Mouse (Mus musculus): ENCODE measurements around the gene Plekho1. TPM values are rescaled to one million over a fixed set of nuclear protein-coding genes. Genes with fewer than 3 reads are reported as not detected.

Plekho1 gene
- polyA plus RNA-seq, 1 experiment from 2014 or later = 53.5 TPM

DNA sequence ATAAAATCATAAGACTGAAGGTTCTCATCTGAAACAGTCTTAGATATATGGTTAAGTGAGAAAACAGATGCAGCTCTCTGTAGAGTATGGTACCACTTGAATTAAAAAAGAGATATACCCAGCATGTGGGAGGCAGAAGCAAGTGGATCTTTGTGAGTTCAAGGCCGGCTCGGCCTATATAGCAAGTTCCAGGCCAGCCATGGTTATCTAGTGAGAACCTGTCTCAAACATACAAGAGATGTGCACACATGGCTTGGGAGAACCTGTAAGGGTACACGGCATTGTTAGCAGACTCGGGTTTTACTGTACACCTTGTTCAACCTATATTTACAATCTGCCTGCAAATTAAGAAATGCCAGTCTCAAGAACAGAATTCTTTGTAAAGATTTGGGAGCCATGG, 43.0 kb upstream of the Plekho1 start:
- Histone ChIP-seq H3K4me2 (replicated peaks; ENCODE audit: low read depth, low read length) (no peak overlapping the region), H3K9me3 (ENCODE audit: low read length) (no peaks in the 10 kb centered on the region), H3K27ac (ENCODE audit: low read length) (no peak overlapping the region), H3K9ac (replicated peaks; ENCODE audit: low read depth) (no peak overlapping the region), H3K4me1 (ENCODE audit: insufficient read depth, low read depth, low read length) (no peaks in the 10 kb centered on the region), H3K36me3 (ENCODE audit: insufficient read depth, low read length) (no peaks in the 10 kb centered on the region), H3K27me3 (replicated peaks; ENCODE audit: insufficient read depth, low read length) (no peaks in the 10 kb centered on the region), H3K4me3 (ENCODE audit: low read depth, low read length) (no peak overlapping the region)
- TF ChIP-seq CTCF (IDR thresholded peaks at IDR 0.05) = no peak
- no peak for TF ChIP-seq EP300 (IDR thresholded peaks at IDR 0.05)
- ATAC-seq = no peak
- 91% methylated on average over 4 of the region's 4 CpGs for WGBS
- DNase-seq (ENCODE audit: low spot score) = no peak

DNA sequence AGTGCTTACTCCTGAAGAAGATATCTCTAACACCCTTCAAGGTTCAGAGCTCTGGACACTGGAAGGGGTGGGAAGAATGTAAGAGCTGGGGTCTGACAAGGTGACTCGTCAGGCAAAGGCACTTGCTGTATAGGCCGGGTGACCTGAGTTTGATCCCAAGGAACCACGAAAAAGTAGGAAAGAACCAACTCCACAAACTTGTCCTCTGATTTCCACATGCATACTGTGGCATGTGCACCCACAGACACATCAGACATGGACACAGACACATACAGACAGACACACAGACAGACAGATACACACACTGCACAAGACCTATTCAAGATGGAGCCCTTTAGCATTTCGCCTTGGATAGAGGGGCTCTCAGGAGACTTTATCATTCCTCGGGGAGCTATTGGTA, 42.4 kb upstream of the Plekho1 start:
- Histone ChIP-seq H3K9me3 (ENCODE audit: low read length) (no peaks in the 10 kb centered on the region), H3K4me1 (ENCODE audit: insufficient read depth, low read depth, low read length) (no peaks in the 10 kb centered on the region), H3K4me2 (replicated peaks; ENCODE audit: low read depth, low read length) (no peak overlapping the region), H3K4me3 (ENCODE audit: low read depth, low read length) (no peak overlapping the region), H3K9ac (replicated peaks; ENCODE audit: low read depth) (no peak overlapping the region), H3K27ac (ENCODE audit: low read length) (no peak overlapping the region), H3K27me3 (replicated peaks; ENCODE audit: insufficient read depth, low read length) (no peaks in the 10 kb centered on the region), H3K36me3 (ENCODE audit: insufficient read depth, low read length) (peaks cover 3% of the 10 kb centered on the region; the same call in 1 of the 2 replicates)
- TF ChIP-seq EP300 (IDR thresholded peaks at IDR 0.05) = no peak
- TF ChIP-seq CTCF (IDR thresholded peaks at IDR 0.05) = no peak
- DNase-seq (ENCODE audit: low spot score) (no peak), ATAC-seq (no peak)
- WGBS = 70% methylated on average over 5 of the region's 5 CpGs

DNA sequence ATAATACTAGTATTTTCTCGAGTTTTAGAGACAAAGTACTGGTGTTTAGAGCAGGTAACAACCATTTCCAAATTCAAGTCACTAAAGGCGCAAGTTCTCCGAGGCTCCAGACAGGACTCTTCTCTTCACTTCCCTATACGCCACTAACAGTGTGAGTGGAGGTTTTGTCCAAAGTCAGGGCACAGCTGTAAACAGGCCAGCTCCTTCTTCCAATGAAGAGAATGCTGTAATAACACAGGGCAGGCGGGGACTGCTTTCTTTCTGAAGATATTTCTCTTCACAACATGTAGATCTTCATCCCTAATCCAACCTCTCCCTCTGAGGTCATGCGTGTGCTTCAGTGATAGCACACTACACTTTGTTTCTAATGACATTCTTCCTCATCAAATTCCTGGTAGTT, 41.0 kb upstream of the Plekho1 start:
- Histone ChIP-seq H3K9ac (replicated peaks; ENCODE audit: low read depth) (no peak overlapping the region), H3K4me3 (ENCODE audit: low read depth, low read length) (no peak overlapping the region), H3K27ac (ENCODE audit: low read length) (no peak overlapping the region), H3K4me2 (replicated peaks; ENCODE audit: low read depth, low read length) (no peak overlapping the region), H3K4me1 (ENCODE audit: insufficient read depth, low read depth, low read length) (no peaks in the 10 kb centered on the region), H3K36me3 (ENCODE audit: insufficient read depth, low read length) (peaks cover 6% of the 10 kb centered on the region; the same call in 1 of the 2 replicates), H3K27me3 (replicated peaks; ENCODE audit: insufficient read depth, low read length) (no peaks in the 10 kb centered on the region), H3K9me3 (ENCODE audit: low read length) (no peaks in the 10 kb centered on the region)
- WGBS = 94% methylated on average over 6 of the region's 6 CpGs
- no peak for DNase-seq (ENCODE audit: low spot score)
- TF ChIP-seq EP300 (IDR thresholded peaks at IDR 0.05) (no peak), CTCF (IDR thresholded peaks at IDR 0.05) (no peak)
- no peak for ATAC-seq

- no peaks in the 10 kb centered on the region for H3K27me3 ChIP-seq (replicated peaks; ENCODE audit: insufficient read depth, low read length)
- H3K36me3 ChIP-seq (ENCODE audit: insufficient read depth, low read length) = peaks cover 6% of the 10 kb centered on the region; the same call in 1 of the 2 replicates
- no peaks in the 10 kb centered on the region for H3K4me1 ChIP-seq (ENCODE audit: insufficient read depth, low read depth, low read length)
- TF ChIP-seq EP300 (IDR thresholded peaks at IDR 0.05) (no peak), CTCF (IDR thresholded peaks at IDR 0.05) (no peak)
- H3K9me3 ChIP-seq (ENCODE audit: low read length) = no peaks in the 10 kb centered on the region
- ATAC-seq (no peak), DNase-seq (ENCODE audit: low spot score) (no peak)
- 84% methylated on average over 4 of the region's 4 CpGs for whole genome bisulfite sequencing
- no peak overlapping the region for H3K9ac ChIP-seq (replicated peaks; ENCODE audit: low read depth)
- H3K27ac ChIP-seq (ENCODE audit: low read length) = no peak overlapping the region
- no peak overlapping the region for H3K4me2 ChIP-seq (replicated peaks; ENCODE audit: low read depth, low read length)
- no peak overlapping the region for H3K4me3 ChIP-seq (ENCODE audit: low read depth, low read length)
Observed at GRCm38 (mm10) chr3:96033046-96033445, 37.2 kb upstream of the Plekho1 start.

GRCm38 (mm10) chr3:96032652-96033017, 36.8 kb upstream of the Plekho1 start:
- Histone ChIP-seq H3K4me1 (ENCODE audit: insufficient read depth, low read depth, low read length) (no peaks in the 10 kb centered on the region), H3K36me3 (ENCODE audit: insufficient read depth, low read length) (peaks cover 6% of the 10 kb centered on the region; the same call in 1 of the 2 replicates), H3K9ac (replicated peaks; ENCODE audit: low read depth) (no peak overlapping the region), H3K4me3 (ENCODE audit: low read depth, low read length) (no peak overlapping the region), H3K4me2 (replicated peaks; ENCODE audit: low read depth, low read length) (no peak overlapping the region), H3K27ac (ENCODE audit: low read length) (no peak overlapping the region), H3K27me3 (replicated peaks; ENCODE audit: insufficient read depth, low read length) (no peaks in the 10 kb centered on the region), H3K9me3 (ENCODE audit: low read length) (no peaks in the 10 kb centered on the region)
- 83% methylated on average over 6 of the region's 6 CpGs for WGBS
- DNase-seq (ENCODE audit: low spot score) (no peak), ATAC-seq (no peak)
- no peak for TF ChIP-seq CTCF (IDR thresholded peaks at IDR 0.05)
- TF ChIP-seq EP300 (IDR thresholded peaks at IDR 0.05) = no peak

- Histone ChIP-seq H3K9me3 (ENCODE audit: low read length) (no peaks in the 10 kb centered on the region), H3K4me3 (ENCODE audit: low read depth, low read length) (no peak overlapping the region), H3K27ac (ENCODE audit: low read length) (no peak overlapping the region), H3K9ac (replicated peaks; ENCODE audit: low read depth) (no peak overlapping the region), H3K27me3 (replicated peaks; ENCODE audit: insufficient read depth, low read length) (no peaks in the 10 kb centered on the region), H3K4me2 (replicated peaks; ENCODE audit: low read depth, low read length) (no peak overlapping the region), H3K36me3 (ENCODE audit: insufficient read depth, low read length) (peaks cover 6% of the 10 kb centered on the region; the same call in 1 of the 2 replicates), H3K4me1 (ENCODE audit: insufficient read depth, low read depth, low read length) (no peaks in the 10 kb centered on the region)
- TF ChIP-seq CTCF (IDR thresholded peaks at IDR 0.05) = no peak
- ATAC-seq (no peak), DNase-seq (ENCODE audit: low spot score) (no peak)
- 75% methylated on average over 6 of the region's 6 CpGs for WGBS
Observed at GRCm38 (mm10) chr3:96031991-96032651, 36.3 kb upstream of the Plekho1 start.
